Mouse (Mus musculus): ENCODE measurements around the gene Defa37. TPM values are rescaled to one million over a fixed set of nuclear protein-coding genes. Genes with fewer than 3 reads are reported as not detected.
"Not testable (repeated sequence)": the region's sequence is repeated elsewhere in the genome, so short reads cannot be mapped to it uniquely, and the experiment has no call there.

Defa37 gene
- polyA plus RNA-seq (2014; fragmentation: Nextera tagmentation; extraction: Ambion mirVana): not detected in 2 replicates

DNA sequence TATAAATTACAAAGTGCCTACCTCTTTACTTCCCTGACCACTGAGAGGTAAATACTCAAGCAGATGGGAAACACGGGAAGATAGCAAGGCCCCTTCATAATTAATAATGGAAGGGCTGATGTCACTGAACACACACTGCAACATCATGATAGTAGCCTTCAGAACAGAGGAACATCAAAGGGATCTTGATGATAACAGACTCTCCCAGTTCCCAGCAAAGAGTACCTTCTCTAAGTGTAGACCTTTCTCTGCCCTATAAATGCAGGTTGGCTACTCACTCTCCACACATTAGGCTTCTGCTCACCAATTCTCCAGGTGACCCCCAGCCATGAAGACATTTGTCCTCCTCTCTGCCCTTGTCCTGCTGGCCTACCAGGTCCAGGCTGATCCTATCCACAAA lies at the start of gene Defa37:
TSS of gene Defa37 (plus strand) at position 301 of the 400 bp plus-strand sequence.
- not testable (repeated sequence) for H3K36me3 ChIP-seq (ENCODE audit: control insufficient read depth, insufficient read depth, low read length); ATAC-seq (replicated peaks; ENCODE audit: insufficient number of reproducible peaks, low FRiP score, low TSS enrichment); H3K4me1 ChIP-seq (ENCODE audit: control insufficient read depth, insufficient read depth, low read length); H3K9ac ChIP-seq (ENCODE audit: low read depth, low read length); H3K4me3 ChIP-seq (ENCODE audit: low read depth, low read length); H3K9me3 ChIP-seq (replicated peaks; ENCODE audit: control insufficient read depth, low read length); H3K27me3 ChIP-seq (ENCODE audit: control insufficient read depth, insufficient read depth, low read length); H3K27ac ChIP-seq (ENCODE audit: low read depth, low read length); H3K4me2 ChIP-seq
- WGBS (ENCODE audit: insufficient replicate concordance): no CpG with 5 or more reads among the region's 1 CpGs

DNA sequence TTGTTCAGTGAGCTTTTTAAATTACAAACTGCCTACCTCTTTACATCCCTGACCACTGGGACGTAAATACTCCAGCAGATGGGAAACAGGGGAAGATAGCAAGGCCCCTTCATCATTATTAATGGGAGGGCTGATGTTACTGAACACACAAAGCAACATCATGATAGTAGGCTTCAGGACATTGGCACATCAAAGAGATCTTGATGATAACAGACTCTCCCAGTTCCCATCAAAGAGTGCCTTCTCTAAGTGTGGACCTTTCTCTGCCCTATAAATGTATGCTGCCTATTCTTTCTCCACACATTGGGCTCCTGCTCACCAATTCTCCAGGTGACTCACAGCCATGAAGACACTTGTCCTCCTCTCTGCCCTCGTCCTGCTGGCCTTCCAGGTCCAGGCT lies 36.5 kb upstream of the Defa37 start, which contains the start of gene Defa32:
TSS of gene Defa32 (plus strand) at position 301 of the 400 bp plus-strand sequence.
- no CpG with 5 or more reads among the region's 2 CpGs for WGBS (ENCODE audit: insufficient replicate concordance)
- H3K9me3 ChIP-seq (replicated peaks; ENCODE audit: control insufficient read depth, low read length); ATAC-seq (replicated peaks; ENCODE audit: insufficient number of reproducible peaks, low FRiP score, low TSS enrichment); H3K4me1 ChIP-seq (ENCODE audit: control insufficient read depth, insufficient read depth, low read length); H3K4me3 ChIP-seq (ENCODE audit: low read depth, low read length); H3K27me3 ChIP-seq (ENCODE audit: control insufficient read depth, insufficient read depth, low read length); H3K36me3 ChIP-seq (ENCODE audit: control insufficient read depth, insufficient read depth, low read length); H3K4me2 ChIP-seq; H3K27ac ChIP-seq (ENCODE audit: low read depth, low read length); H3K9ac ChIP-seq (ENCODE audit: low read depth, low read length): not testable (repeated sequence)

DNA sequence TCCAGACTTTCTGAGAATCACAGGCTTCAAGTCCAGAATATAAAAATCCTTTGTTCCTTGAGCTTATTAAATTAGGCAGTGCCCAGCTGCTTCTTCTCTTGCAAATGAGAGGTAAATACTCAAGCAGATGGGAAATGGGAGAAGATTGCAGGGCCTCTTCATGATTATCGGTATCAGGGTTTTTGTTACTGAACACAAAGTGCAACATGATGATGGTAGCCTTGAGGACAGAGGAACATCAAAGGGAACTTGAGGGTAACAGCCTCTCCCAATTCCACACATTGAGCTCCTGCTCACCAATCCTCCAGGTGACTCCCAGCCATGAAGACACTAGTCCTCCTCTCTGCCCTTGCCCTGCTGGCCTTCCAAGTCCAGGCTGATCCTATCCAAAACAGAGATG lies 17.5 kb downstream of the Defa37 start, which contains the start of gene Defa28:
TSS of gene Defa28 (plus strand) at position 301 of the 400 bp plus-strand sequence.
- not testable (repeated sequence) for ATAC-seq (replicated peaks; ENCODE audit: insufficient number of reproducible peaks, low FRiP score, low TSS enrichment); H3K4me2 ChIP-seq; H3K27me3 ChIP-seq (ENCODE audit: control insufficient read depth, insufficient read depth, low read length); H3K4me1 ChIP-seq (ENCODE audit: control insufficient read depth, insufficient read depth, low read length); H3K4me3 ChIP-seq (ENCODE audit: low read depth, low read length); H3K36me3 ChIP-seq (ENCODE audit: control insufficient read depth, insufficient read depth, low read length); H3K9ac ChIP-seq (ENCODE audit: low read depth, low read length); H3K27ac ChIP-seq (ENCODE audit: low read depth, low read length); H3K9me3 ChIP-seq (replicated peaks; ENCODE audit: control insufficient read depth, low read length)
- no CpG with 5 or more reads among the region's 1 CpGs for WGBS (ENCODE audit: insufficient replicate concordance)

DNA sequence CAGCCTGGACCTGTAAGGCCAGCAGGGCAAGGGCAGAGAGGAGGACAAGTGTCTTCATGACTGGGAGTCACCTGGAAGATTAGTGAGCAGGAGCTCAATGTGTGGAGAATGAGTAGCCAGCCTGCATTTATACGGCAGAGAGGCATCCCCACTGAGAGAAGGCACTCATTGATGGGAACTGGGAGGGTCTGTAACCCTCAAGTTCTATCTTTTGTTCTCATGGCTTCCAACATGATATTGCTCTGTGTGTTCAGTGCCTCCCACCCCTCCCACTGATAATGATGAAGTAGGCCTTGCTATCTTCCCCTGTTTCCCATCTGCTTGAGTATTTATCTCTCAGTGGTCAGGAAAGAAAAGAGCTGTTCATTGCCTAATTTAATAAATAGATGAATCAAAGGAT lies 29.2 kb downstream of the Defa37 start, which contains the start of gene Gm7861:
TSS of gene Gm7861 (minus strand) at position 101 of the 400 bp plus-strand sequence.
- H3K9me3 ChIP-seq (replicated peaks; ENCODE audit: control insufficient read depth, low read length); H3K4me2 ChIP-seq; ATAC-seq (replicated peaks; ENCODE audit: insufficient number of reproducible peaks, low FRiP score, low TSS enrichment); H3K4me3 ChIP-seq (ENCODE audit: low read depth, low read length); H3K27me3 ChIP-seq (ENCODE audit: control insufficient read depth, insufficient read depth, low read length); H3K9ac ChIP-seq (ENCODE audit: low read depth, low read length); H3K4me1 ChIP-seq (ENCODE audit: control insufficient read depth, insufficient read depth, low read length); H3K27ac ChIP-seq (ENCODE audit: low read depth, low read length); H3K36me3 ChIP-seq (ENCODE audit: control insufficient read depth, insufficient read depth, low read length): not testable (repeated sequence)
- WGBS (ENCODE audit: insufficient replicate concordance): no CpG with 5 or more reads among the region's 1 CpGs

Other genes with a start within 250 kb of the Defa37 start
- gene Defa27, start 249.8 kb upstream of the Defa37 start, polyA plus RNA-seq (2014; fragmentation: Nextera tagmentation; extraction: Ambion mirVana): not detected in 2 replicates
- not detected in 2 replicates for gene Defa29, start 238.4 kb upstream of the Defa37 start, polyA plus RNA-seq (2014; fragmentation: Nextera tagmentation; extraction: Ambion mirVana)
- not detected in 2 replicates for gene Defa2, start 186.9 kb upstream of the Defa37 start, polyA plus RNA-seq (2014; fragmentation: Nextera tagmentation; extraction: Ambion mirVana)
- gene Defa33, start 173.6 kb upstream of the Defa37 start, polyA plus RNA-seq (2014; fragmentation: Nextera tagmentation; extraction: Ambion mirVana): not detected in 2 replicates
- gene Defa36, start 138.0 kb upstream of the Defa37 start, polyA plus RNA-seq (2014; fragmentation: Nextera tagmentation; extraction: Ambion mirVana): not detected in 2 replicates
- not detected in 2 replicates for gene Gm7849, start 108.8 kb upstream of the Defa37 start, polyA plus RNA-seq (2014; fragmentation: Nextera tagmentation; extraction: Ambion mirVana)
- not detected in 2 replicates for gene Defa20, start 56.1 kb upstream of the Defa37 start, polyA plus RNA-seq (2014; fragmentation: Nextera tagmentation; extraction: Ambion mirVana)
- gene Defa32, start 36.4 kb upstream of the Defa37 start, polyA plus RNA-seq (2014; fragmentation: Nextera tagmentation; extraction: Ambion mirVana): not detected in 2 replicates
- gene Defa28, start 17.6 kb downstream of the Defa37 start, polyA plus RNA-seq (2014; fragmentation: Nextera tagmentation; extraction: Ambion mirVana): not detected in 2 replicates
- gene Gm7861, start 29.1 kb downstream of the Defa37 start, polyA plus RNA-seq (2014; fragmentation: Nextera tagmentation; extraction: Ambion mirVana): not detected in 2 replicates
- not detected in 2 replicates for gene Defa26, start 52.8 kb downstream of the Defa37 start, polyA plus RNA-seq (2014; fragmentation: Nextera tagmentation; extraction: Ambion mirVana)
- gene Defa17, start 90.4 kb downstream of the Defa37 start, polyA plus RNA-seq (2014; fragmentation: Nextera tagmentation; extraction: Ambion mirVana): not detected in 2 replicates
- gene Defa34, start 100.4 kb downstream of the Defa37 start, polyA plus RNA-seq (2014; fragmentation: Nextera tagmentation; extraction: Ambion mirVana): not detected in 2 replicates
- gene AY761184, start 138.3 kb downstream of the Defa37 start, polyA plus RNA-seq (2014; fragmentation: Nextera tagmentation; extraction: Ambion mirVana): not detected in 2 replicates
- gene Defa24, start 169.1 kb downstream of the Defa37 start, polyA plus RNA-seq (2014; fragmentation: Nextera tagmentation; extraction: Ambion mirVana): not detected in 2 replicates